In genomic region chr11:54502546-54503245, GRCm38 (mm10) we compare ENCODE assay signal across 18 mouse cellular contexts. TPM values are rescaled to one million over a fixed set of nuclear protein-coding genes. Genes with fewer than 3 reads are reported as not detected.
DNase-seq lines count a peak whose midpoint lies in the region; ATAC-seq lines count a peak whose summit lies in the region.
"Had no signal": no experiment of that assay in that cellular context is flagged by ENCODE, and none has a peak within 500 bp of the region (broad histone marks: within the 10 kb centered on the region; RNA-seq: fewer than 3 reads in every experiment).

No protein-coding gene starts in this region.

- 0 out of 2 replicates have a peak overlapping the region, but pooled peaks have one; percentile 1 for H3K27ac ChIP-seq in heart, embryonic 13.5 days (replicated peaks)
- H3K27ac ChIP-seq in heart, embryonic 11.5 days (ENCODE audit: low read depth, low read length), result no peak overlapping the region
- H3K27ac ChIP-seq: embryonic facial prominence, embryonic 10.5 days; heart, adult 2 months; layer of hippocampus, adult 2 months; limb, embryonic 15.5 days; neural tube, embryonic 13.5 days; stomach, embryonic 15.5 days had no signal

- H3K9ac ChIP-seq in heart, embryonic 13.5 days, result no peak overlapping the region
- H3K9ac ChIP-seq in heart, embryonic 11.5 days (ENCODE audit: low read depth, low read length), result no peak overlapping the region
- H3K9ac ChIP-seq: limb, embryonic 15.5 days; neural tube, embryonic 13.5 days; stomach, embryonic 15.5 days had no signal

- WGBS in heart, embryonic 13.5 days, result 49% methylated on average over 4 of the region's 4 CpGs
- 63% methylated on average over 4 of the region's 4 CpGs for WGBS in heart, embryonic 11.5 days (ENCODE audit: insufficient replicate concordance)

- peak; percentile 56 for DNase-seq in 416B (ENCODE audit: low read depth)
- DNase-seq in NIH3T3 (ENCODE audit: low read depth), result peak; percentile 24
- DNase-seq in kidney, postnatal 10 days, result peak; percentile 48
- DNase-seq in adrenal gland, postnatal 10 days, result no peak
- DNase-seq in adrenal gland, postnatal 4 days (ENCODE audit: low spot score in 2 of 2), result no peak
- DNase-seq in c-Kit-positive CD71-positive TER-119-positive erythroid progenitor cells, embryonic 14.5 days (ENCODE audit: low spot score), result no peak
- DNase-seq: cerebellum, postnatal 10 days; thymus, postnatal 14 days had no signal

- no peak for ATAC-seq in heart, embryonic 13.5 days (ENCODE audit: extremely low read depth, insufficient number of reproducible peaks, low FRiP score, low TSS enrichment)
- no peak for ATAC-seq in heart, embryonic 11.5 days (replicated peaks; ENCODE audit: insufficient number of reproducible peaks, low FRiP score, low TSS enrichment)
- ATAC-seq: midbrain, embryonic 16.5 days had no signal

- H3K27me3 ChIP-seq in heart, embryonic 13.5 days (replicated peaks), result no peaks in the 10 kb centered on the region
- no peaks in the 10 kb centered on the region for H3K27me3 ChIP-seq in heart, embryonic 11.5 days (ENCODE audit: control insufficient read depth, insufficient read depth, low read length)
- H3K27me3 ChIP-seq: CH12.LX; limb, embryonic 15.5 days; neural tube, embryonic 13.5 days; stomach, embryonic 15.5 days had no signal

- H3K4me3 ChIP-seq in heart, embryonic 13.5 days, result no peak overlapping the region
- no peak overlapping the region for H3K4me3 ChIP-seq in heart, embryonic 11.5 days (ENCODE audit: low read depth, low read length)
- H3K4me3 ChIP-seq: embryonic facial prominence, embryonic 10.5 days; heart, adult 2 months; layer of hippocampus, adult 2 months; limb, embryonic 15.5 days; neural tube, embryonic 13.5 days; stomach, embryonic 15.5 days had no signal

- peaks cover 15% of the 10 kb centered on the region for H3K4me1 ChIP-seq in heart, embryonic 13.5 days
- H3K4me1 ChIP-seq in heart, embryonic 11.5 days (ENCODE audit: control insufficient read depth, insufficient read depth, low read length), result no peaks in the 10 kb centered on the region
- H3K4me1 ChIP-seq: embryonic facial prominence, embryonic 10.5 days; limb, embryonic 15.5 days; neural tube, embryonic 13.5 days; stomach, embryonic 15.5 days had no signal

- H3K36me3 ChIP-seq in heart, embryonic 13.5 days, result peaks cover 63% of the 10 kb centered on the region
- peaks cover 3% of the 10 kb centered on the region for H3K36me3 ChIP-seq in heart, embryonic 11.5 days (ENCODE audit: control insufficient read depth, insufficient read depth, low read length)

- no peak overlapping the region for H3K4me2 ChIP-seq in heart, embryonic 13.5 days
- H3K4me2 ChIP-seq in heart, embryonic 11.5 days, result no peak overlapping the region
- H3K4me2 ChIP-seq: limb, embryonic 15.5 days; neural tube, embryonic 13.5 days; stomach, embryonic 15.5 days had no signal

- H3K9me3 ChIP-seq in heart, embryonic 13.5 days, result no peaks in the 10 kb centered on the region
- no peaks in the 10 kb centered on the region for H3K9me3 ChIP-seq in heart, embryonic 11.5 days (replicated peaks; ENCODE audit: control insufficient read depth, low read length)
- H3K9me3 ChIP-seq: embryonic facial prominence, embryonic 10.5 days; limb, embryonic 15.5 days; neural tube, embryonic 13.5 days; stomach, embryonic 15.5 days had no signal

RNA-seq across cellular contexts. Expression of gene Rapgef6, which starts 20.0 kb away (rescaled TPM):
- polyA plus RNA-seq in heart, embryonic 13.5 days (2015; fragmentation: Nextera tagmentation; extraction: Ambion mirVana), result 24.0 and 24.8 TPM in 2 replicates
- 22.9 and 28.6 TPM in 2 replicates for polyA plus RNA-seq in heart, embryonic 11.5 days (2014; fragmentation: Nextera tagmentation; extraction: Ambion mirVana)
- 10 to 100 TPM; 24.9 to 28.0 TPM for total RNA-seq in adrenal gland, postnatal 10 days (2021)
- 10 to 100 TPM; 29.0 to 37.1 TPM for total RNA-seq in adrenal gland, postnatal 4 days (2021)

Comparison
In these comparisons a context has a peak if more than half of its experiments do, and no peak if none do; other contexts are left out.
1. DNase-seq: peak in 416B (single experiment), NIH3T3 (single experiment) and kidney, postnatal 10 days (single experiment); none in adrenal gland, postnatal 10 days (single experiment), adrenal gland, postnatal 4 days (0 of 2) and c-Kit-positive CD71-positive TER-119-positive erythroid progenitor cells, embryonic 14.5 days (single experiment).